ENCODE assay signal across 9 mouse cellular contexts in the genomic region with DNA sequence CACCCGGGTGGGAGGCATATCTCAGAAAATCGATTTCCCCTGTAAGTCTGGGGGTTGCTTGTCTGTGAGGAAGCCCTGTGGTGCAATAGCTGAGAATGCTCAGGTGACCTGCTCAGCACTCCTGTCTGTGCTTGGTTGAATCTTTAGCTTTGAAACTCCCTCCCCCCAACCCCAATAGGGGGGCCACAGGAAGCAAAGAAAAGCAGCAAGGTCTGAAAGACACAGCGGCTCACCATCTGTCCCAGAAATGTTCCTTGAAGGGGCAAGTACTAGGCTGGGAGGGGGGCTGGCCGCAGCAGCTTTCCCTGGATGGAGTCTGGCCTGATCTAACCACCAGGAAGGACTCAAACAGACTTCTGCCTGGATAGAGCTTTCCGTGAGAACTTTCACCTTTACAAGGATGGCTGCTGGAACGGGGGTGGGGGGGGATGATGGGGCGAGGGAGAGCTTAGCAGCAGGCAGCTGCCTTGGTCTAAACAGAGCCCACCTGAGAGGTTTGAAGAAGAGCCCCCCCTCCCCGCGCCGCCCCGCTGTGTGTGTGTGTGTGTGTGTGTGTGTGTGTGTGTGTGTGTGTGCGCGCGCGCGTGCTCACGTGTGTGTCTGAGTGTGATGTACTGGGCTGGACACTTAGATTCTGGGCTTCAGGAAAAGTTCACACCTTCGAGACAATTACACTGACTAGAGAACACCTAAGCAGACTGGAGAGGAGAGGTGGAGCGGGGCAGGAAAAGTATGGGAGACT. TPM values are rescaled to one million over a fixed set of nuclear protein-coding genes. Genes with fewer than 3 reads are reported as not detected.
DNase-seq lines count a peak whose midpoint lies in the region; ATAC-seq and TF ChIP-seq lines count a peak whose summit lies in the region.
"Had no signal": no experiment of that assay in that cellular context is flagged by ENCODE, and none has a peak within 500 bp of the region (broad histone marks: within the 10 kb centered on the region; RNA-seq: fewer than 3 reads in every experiment).

No protein-coding gene starts in this region.

- 11% methylated on average over 19 of the region's 19 CpGs for WGBS in heart, postnatal 0 days
- WGBS in hindbrain, embryonic 13.5 days, result 12% methylated on average over 11 of the region's 19 CpGs
- 16% methylated on average over 16 of the region's 19 CpGs for WGBS in midbrain, embryonic 15.5 days

- no peak overlapping the region for H3K9ac ChIP-seq in heart, postnatal 0 days (replicated peaks; ENCODE audit: low read depth, low read length)
- H3K9ac ChIP-seq in hindbrain, embryonic 13.5 days, result peak overlapping the region; percentile 98
- H3K9ac ChIP-seq in midbrain, embryonic 15.5 days, result peak overlapping the region; percentile 96

- H3K27ac ChIP-seq in heart, postnatal 0 days (ENCODE audit: low read depth), result no peak overlapping the region
- peak overlapping the region; percentile 98 for H3K27ac ChIP-seq in hindbrain, embryonic 13.5 days
- H3K27ac ChIP-seq in midbrain, embryonic 15.5 days, result 0 out of 2 replicates have a peak overlapping the region, but pooled peaks have one; percentile 96

- H3K4me3 ChIP-seq in heart, postnatal 0 days (ENCODE audit: low read depth, low read length), result peak overlapping the region; percentile 64; the same call in 1 of the 2 replicates
- peak overlapping the region; percentile 83 for H3K4me3 ChIP-seq in hindbrain, embryonic 13.5 days
- H3K4me3 ChIP-seq in midbrain, embryonic 15.5 days, result peak overlapping the region; percentile 95

- H3K27me3 ChIP-seq in heart, postnatal 0 days (ENCODE audit: control insufficient read depth, insufficient read depth, low read length), result peaks cover 53% of the 10 kb centered on the region
- 0 out of 2 replicates have a peak, but pooled peaks cover 5% of the 10 kb centered on the region for H3K27me3 ChIP-seq in hindbrain, embryonic 13.5 days
- H3K27me3 ChIP-seq in midbrain, embryonic 15.5 days (replicated peaks), result no peaks in the 10 kb centered on the region

- no peak for ATAC-seq in heart, postnatal 0 days (ENCODE audit: insufficient read depth, low read depth)
- no peak for ATAC-seq in hindbrain, embryonic 13.5 days (ENCODE audit: low FRiP score)
- ATAC-seq in midbrain, embryonic 15.5 days (replicated peaks), result no peak
- ATAC-seq in megakaryocyte-erythroid progenitor cell, adult 5-6 weeks (replicated peaks; ENCODE audit: low FRiP score, low TSS enrichment, poor library complexity, severe bottlenecking), result no peak

- H3K9me3 ChIP-seq in heart, postnatal 0 days (replicated peaks; ENCODE audit: control insufficient read depth, low read length), result no peaks in the 10 kb centered on the region
- H3K9me3 ChIP-seq in hindbrain, embryonic 13.5 days, result no peaks in the 10 kb centered on the region
- H3K9me3 ChIP-seq in midbrain, embryonic 15.5 days, result no peaks in the 10 kb centered on the region

- 0 out of 2 replicates have a peak, but pooled peaks cover 5% of the 10 kb centered on the region for H3K4me1 ChIP-seq in heart, postnatal 0 days (ENCODE audit: control insufficient read depth, insufficient read depth)
- peaks cover 70% of the 10 kb centered on the region for H3K4me1 ChIP-seq in hindbrain, embryonic 13.5 days (replicated peaks)
- H3K4me1 ChIP-seq in midbrain, embryonic 15.5 days, result peaks cover 56% of the 10 kb centered on the region

- TF ChIP-seq CTCF in heart, postnatal 0 days (IDR thresholded peaks at IDR 0.05; ENCODE audit: low read depth), result no peak

- intact Hi-C loops in heart, postnatal 36 days (cut with DNase I), result loop anchor here (2.0 to 10.0 kb wide), 2 partner anchors 39 to 847 kb away; no protein-coding TSS in a partner anchor

- no peak for DNase-seq in heart, postnatal 0 days (ENCODE audit: low spot score)
- DNase-seq in heart, postnatal 36 days, result no peak
- DNase-seq in cerebellum, postnatal 10 days, result peak; percentile 53 to 57
- DNase-seq in testis, postnatal 14 days (ENCODE audit: low spot score), result no peak
- DNase-seq in thymus, postnatal 14 days, result no peak
- DNase-seq: spleen, adult 18-20 months had no signal

- no peak for TF ChIP-seq EP300 in heart, postnatal 0 days (IDR thresholded peaks at IDR 0.05; ENCODE audit: low read depth)

- H3K4me2 ChIP-seq in heart, postnatal 0 days (ENCODE audit: low read depth, low read length), result no peak overlapping the region
- peak overlapping the region; percentile 86 for H3K4me2 ChIP-seq in hindbrain, embryonic 13.5 days
- peak overlapping the region; percentile 83 for H3K4me2 ChIP-seq in midbrain, embryonic 15.5 days

- H3K36me3 ChIP-seq in heart, postnatal 0 days (replicated peaks; ENCODE audit: control insufficient read depth, insufficient read depth, low read length), result no peaks in the 10 kb centered on the region
- H3K36me3 ChIP-seq in hindbrain, embryonic 13.5 days, result peaks cover 10% of the 10 kb centered on the region
- H3K36me3 ChIP-seq in midbrain, embryonic 15.5 days (replicated peaks), result no peaks in the 10 kb centered on the region

RNA-seq across cellular contexts. Expression of a gene that starts 2.1 kb away (rescaled TPM):
- total RNA-seq in heart, postnatal 0 days (2014; rRNA removed; ENCODE audit: low replicate concordance), result 0.08 and 4.6 TPM in 2 replicates
- polyA plus RNA-seq in heart, postnatal 0 days (2015; fragmentation: Nextera tagmentation; extraction: Ambion mirVana), result 0.41 and 0.73 TPM in 2 replicates
- total RNA-seq in heart, postnatal 36 days (2021), result 1 to 10 TPM; 3.8 to 4.4 TPM
- 28.1 and 29.5 TPM in 2 replicates for polyA plus RNA-seq in hindbrain, embryonic 13.5 days (2015; fragmentation: Nextera tagmentation; extraction: Ambion mirVana)
- polyA plus RNA-seq in midbrain, embryonic 15.5 days (2015; fragmentation: Nextera tagmentation; extraction: Ambion mirVana), result 24.0 and 25.1 TPM in 2 replicates
- total RNA-seq in megakaryocyte-erythroid progenitor cell, adult 5-6 weeks (2014; fragmentation: Nextera tagmentation), result not detected in 2 replicates
- not detected in 2 replicates for total RNA-seq in megakaryocyte-erythroid progenitor cell, adult 5-6 weeks (2017)

Comparison
In these comparisons a context has a peak if more than half of its experiments do, and no peak if none do; other contexts are left out.
1. DNase-seq: peak in cerebellum, postnatal 10 days (2 of 2); none in heart, postnatal 0 days (single experiment), heart, postnatal 36 days (0 of 2), testis, postnatal 14 days (single experiment) and thymus, postnatal 14 days (single experiment).
2. Peak in every context shown above with its lines, with median percentiles within 50 percentile points of each other: H3K4me3 ChIP-seq.